Mouse (Mus musculus): Measurements from ENCODE around the gene Rgs1. TPM values are rescaled to one million over a fixed set of nuclear protein-coding genes. Genes with fewer than 3 reads are reported as not detected.

Gene Rgs1
- polyA plus RNA-seq (2012; fragmentation: generic; extraction: Trizol) = not detected

DNA sequence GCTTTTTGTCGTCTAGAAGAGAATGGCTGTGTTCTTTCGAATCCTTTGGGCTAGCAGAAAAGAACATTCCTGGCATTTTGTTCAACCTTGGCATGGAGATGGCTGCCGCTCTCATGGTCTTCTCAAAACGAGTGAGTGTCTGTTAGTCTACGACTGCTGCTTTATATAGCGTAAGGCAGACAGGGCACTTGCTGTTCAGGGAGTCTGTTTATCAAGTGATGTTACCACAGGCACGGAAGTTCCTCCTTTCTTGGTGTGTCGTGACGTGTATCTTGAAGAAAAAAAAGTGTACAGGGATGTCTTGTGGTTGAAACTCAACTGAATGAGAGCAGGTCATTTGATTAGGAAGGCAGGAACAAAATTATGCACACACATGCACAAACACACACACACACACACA lies at the start of gene Rgs1:
Gene Rgs1 (minus strand): TSS at position 320 of the 400 bp plus-strand sequence.

Other genes with a start within 250 kb of the Rgs1 start
- gene Rgs2, start 245.1 kb downstream of the Rgs1 start, polyA plus RNA-seq (2012; fragmentation: generic; extraction: Trizol) = 10 to 100 TPM in 1 of 2 experiments, under 1 TPM in 1; 0.76 to 16.8 TPM
- gene Rgs13, start 71.9 kb downstream of the Rgs1 start, polyA plus RNA-seq (2012; fragmentation: generic; extraction: Trizol) = not detected

Data from C3H10T1/2 (cell line).